Mouse (Mus musculus) limb, embryonic 13.5 days (tissue): Measurements from ENCODE around the gene Kcnq2. TPM values are rescaled to one million over a fixed set of nuclear protein-coding genes. Genes with fewer than 3 reads are reported as not detected.

Experiments
- ATAC-seq: fragments of 200-750 bp; cut with Nextera tagmentation; 2 replicates; pipeline ENCODE4 v1.8.0; 2017; ENCODE audit warnings: low read depth, moderate number of reproducible peaks, moderate TSS enrichment; ENCODE audit not compliant: low FRiP score
- H3K27ac ChIP-seq: fragments of 300-500 bp; sonication (generic); 2 replicates; pipeline ENCODE4 v1.5.1; 2015; ENCODE audit warnings: inconsistent platforms, mild to moderate bottlenecking, moderate library complexity
- H3K27me3 ChIP-seq: fragments of 300-500 bp; sonication (generic); 2 replicates; pipeline ENCODE4 v1.6.1; 2015; ENCODE audit warnings: mild to moderate bottlenecking, inconsistent platforms
- H3K36me3 ChIP-seq: fragments of 300-500 bp; sonication (generic); 2 replicates; pipeline ENCODE4 v1.6.1; 2015; ENCODE audit warnings: inconsistent platforms, mild to moderate bottlenecking, moderate library complexity
- H3K4me1 ChIP-seq: fragments of 300-500 bp; sonication (generic); 2 replicates; pipeline ENCODE4 v1.6.1; 2015; ENCODE audit warnings: inconsistent platforms
- H3K4me2 ChIP-seq: fragments of 300-500 bp; sonication (generic); replicated peaks from 2 replicates; pipeline ENCODE4 v1.6.1; 2015; ENCODE audit warnings: inconsistent platforms, mild to moderate bottlenecking, moderate library complexity
- H3K4me3 ChIP-seq: fragments of 300-500 bp; sonication (generic); 2 replicates; pipeline ENCODE4 v1.5.1; 2015; ENCODE audit warnings: moderate library complexity, mild to moderate bottlenecking, inconsistent platforms
- H3K9ac ChIP-seq: fragments of 300-500 bp; sonication (generic); 2 replicates; pipeline ENCODE4 v1.6.1; 2015; ENCODE audit warnings: mild to moderate bottlenecking, inconsistent platforms
- H3K9me3 ChIP-seq: fragments of 300-500 bp; sonication (generic); 2 replicates; pipeline ENCODE4 v1.6.1; 2016; ENCODE audit warnings: inconsistent platforms
- WGBS: fragments of 180-500 bp; shearing (Covaris S2); methylation state at CpG from one replicate; pipeline ENCODE4 v1.1.7; 2015; 5-methylcytosine and 5-hydroxymethylcytosine counted together
- polyA plus RNA-seq: library from polyadenylated mRNA; unstranded; fragments of >200 nt; fragmentation: Nextera tagmentation; extraction: Ambion mirVana; gene quantifications from 2 replicates; pipeline ENCODE4 v1.2.1, GENCODE M21; 2015

The Kcnq2 gene
- polyA plus RNA-seq, 1 experiment from 2014 or later: 0.34 TPM

DNA sequence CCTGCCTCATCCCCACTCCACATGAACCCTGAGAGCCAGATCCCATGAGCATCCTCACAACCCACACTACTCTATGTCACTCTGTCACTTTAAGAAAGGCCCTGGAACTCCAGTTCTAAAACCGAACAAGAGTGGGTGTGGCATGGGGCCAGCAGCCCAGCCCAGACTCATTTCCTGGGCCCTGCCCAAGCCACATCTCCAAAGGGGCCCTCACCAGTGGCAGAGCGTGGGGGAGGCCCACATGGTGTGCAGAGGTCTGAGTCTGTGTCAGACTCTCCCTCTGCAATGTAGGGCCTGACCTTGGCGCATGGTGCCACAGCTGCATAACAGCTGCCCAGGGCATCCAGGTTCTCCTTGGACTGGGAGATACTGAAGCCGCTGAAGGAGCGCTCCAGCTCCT, 54.2 kb downstream of the Kcnq2 start:
- Histone ChIP-seq H3K9ac (no peak overlapping the region), H3K4me3 (no peak overlapping the region), H3K4me2 (no peak overlapping the region), H3K27ac (no peak overlapping the region), H3K9me3 (no peaks in the 10 kb centered on the region), H3K27me3 (no peaks in the 10 kb centered on the region), H3K36me3 (no peaks in the 10 kb centered on the region), H3K4me1 (no peaks in the 10 kb centered on the region)
- no peak for ATAC-seq
- 58% methylated on average over 5 of the region's 5 CpGs for WGBS

DNA sequence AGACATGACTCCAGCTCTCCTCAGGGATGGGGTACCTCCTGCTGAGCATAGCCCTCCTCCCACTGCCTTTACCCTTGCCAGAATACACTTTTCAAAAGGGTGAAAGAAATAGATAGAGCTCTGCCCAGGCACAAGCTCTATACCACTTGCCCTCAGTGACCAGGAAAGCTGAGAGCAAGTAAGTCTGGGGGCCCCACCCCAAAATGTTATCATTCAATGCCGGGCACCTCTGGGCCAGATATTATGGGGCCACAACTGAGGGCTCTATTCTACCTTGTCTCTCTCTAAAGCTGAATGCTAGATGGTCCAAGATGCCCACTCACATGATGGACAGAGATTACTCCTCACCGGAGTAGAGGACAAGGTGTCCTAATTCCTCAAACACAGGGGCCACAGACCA, 55.6 kb downstream of the Kcnq2 start:
- Histone ChIP-seq H3K4me1 (no peaks in the 10 kb centered on the region), H3K9ac (no peak overlapping the region), H3K9me3 (no peaks in the 10 kb centered on the region), H3K4me2 (no peak overlapping the region), H3K36me3 (no peaks in the 10 kb centered on the region), H3K27me3 (no peaks in the 10 kb centered on the region), H3K27ac (no peak overlapping the region), H3K4me3 (no peak overlapping the region)
- 84% methylated on average over 2 of the region's 2 CpGs for WGBS
- no peak for ATAC-seq

DNA sequence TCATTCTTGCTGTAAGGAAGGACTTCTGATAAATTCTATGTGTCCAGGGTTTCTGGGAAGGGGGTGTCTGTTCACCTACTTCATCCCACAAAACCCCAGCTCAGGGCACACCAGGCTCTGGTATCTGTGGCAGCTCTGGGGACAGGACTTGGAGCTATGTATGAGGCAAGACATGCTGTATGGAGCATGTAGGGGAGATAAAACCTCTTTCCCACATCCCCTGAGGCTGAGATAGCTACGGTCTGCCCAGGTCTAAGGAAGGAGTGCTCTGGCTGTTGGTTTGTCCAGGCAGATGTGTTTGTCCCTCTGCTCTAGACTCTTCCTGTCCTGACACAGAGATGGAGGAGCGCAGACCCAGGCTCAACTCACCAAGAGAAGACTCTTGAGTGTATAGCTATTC, 56.2 kb downstream of the Kcnq2 start:
- no peak overlapping the region for H3K4me2 ChIP-seq
- H3K9me3 ChIP-seq: no peaks in the 10 kb centered on the region
- no peak for ATAC-seq
- H3K36me3 ChIP-seq: no peaks in the 10 kb centered on the region
- no peak overlapping the region for H3K4me3 ChIP-seq
- no peaks in the 10 kb centered on the region for H3K4me1 ChIP-seq
- H3K27ac ChIP-seq: no peak overlapping the region
- whole genome bisulfite sequencing: 81% methylated on average over 2 of the region's 2 CpGs
- no peaks in the 10 kb centered on the region for H3K27me3 ChIP-seq
- H3K9ac ChIP-seq: no peak overlapping the region

DNA sequence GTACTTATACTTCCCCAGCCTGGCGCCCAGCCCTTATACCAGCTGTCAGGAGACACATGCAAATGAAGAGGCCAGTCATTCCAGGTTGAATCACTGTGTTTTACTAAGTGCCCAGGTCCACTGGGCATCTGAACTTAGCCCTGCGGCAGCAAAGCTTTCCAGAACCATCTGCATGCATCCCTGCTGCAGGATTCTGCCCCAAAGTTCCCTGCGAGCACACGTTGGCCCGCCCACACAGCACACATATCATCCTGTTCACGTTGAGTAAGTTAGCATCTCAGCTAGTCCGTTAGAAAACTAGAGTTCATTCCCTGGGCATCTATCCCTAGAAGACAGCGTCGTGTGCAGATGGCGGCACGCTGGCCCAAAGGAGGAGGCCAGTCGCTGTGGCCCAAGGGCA, 59.6 kb downstream of the Kcnq2 start:
- WGBS: 84% methylated on average over 12 of the region's 12 CpGs

DNA sequence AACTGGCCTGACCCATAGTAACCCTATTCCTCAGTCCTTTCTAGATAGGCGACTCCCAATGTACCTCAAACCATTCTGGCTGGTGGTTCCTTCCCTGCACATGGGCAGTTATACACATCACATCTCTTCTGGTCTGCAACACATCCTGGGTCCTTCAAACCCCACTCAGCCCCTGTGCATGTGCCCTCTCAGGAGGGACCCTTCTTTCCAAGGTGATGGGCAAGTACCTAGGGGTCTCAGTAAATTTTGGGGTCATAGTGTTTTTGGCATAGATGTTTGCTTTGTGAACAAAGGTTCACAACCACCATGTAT, 62.7 kb downstream of the Kcnq2 start:
- H3K4me2 ChIP-seq: no peak overlapping the region
- no peak for ATAC-seq
- H3K27me3 ChIP-seq: no peaks in the 10 kb centered on the region
- H3K4me1 ChIP-seq: no peaks in the 10 kb centered on the region
- no peak overlapping the region for H3K27ac ChIP-seq
- H3K4me3 ChIP-seq: no peak overlapping the region
- H3K9ac ChIP-seq: no peak overlapping the region
- no peaks in the 10 kb centered on the region for H3K9me3 ChIP-seq
- 0% methylated on average over 1 of the region's 1 CpGs for WGBS
- H3K36me3 ChIP-seq: no peaks in the 10 kb centered on the region

More for the DNA sequence above, 59.6 kb downstream of the Kcnq2 start:
- H3K4me3 ChIP-seq: no peak overlapping the region
- no peak overlapping the region for H3K27ac ChIP-seq
- no peaks in the 10 kb centered on the region for H3K4me1 ChIP-seq
- H3K9me3 ChIP-seq: no peaks in the 10 kb centered on the region
- no peaks in the 10 kb centered on the region for H3K27me3 ChIP-seq
- no peak overlapping the region for H3K9ac ChIP-seq
- H3K36me3 ChIP-seq: no peaks in the 10 kb centered on the region
- no peak overlapping the region for H3K4me2 ChIP-seq
- no peak for ATAC-seq

DNA sequence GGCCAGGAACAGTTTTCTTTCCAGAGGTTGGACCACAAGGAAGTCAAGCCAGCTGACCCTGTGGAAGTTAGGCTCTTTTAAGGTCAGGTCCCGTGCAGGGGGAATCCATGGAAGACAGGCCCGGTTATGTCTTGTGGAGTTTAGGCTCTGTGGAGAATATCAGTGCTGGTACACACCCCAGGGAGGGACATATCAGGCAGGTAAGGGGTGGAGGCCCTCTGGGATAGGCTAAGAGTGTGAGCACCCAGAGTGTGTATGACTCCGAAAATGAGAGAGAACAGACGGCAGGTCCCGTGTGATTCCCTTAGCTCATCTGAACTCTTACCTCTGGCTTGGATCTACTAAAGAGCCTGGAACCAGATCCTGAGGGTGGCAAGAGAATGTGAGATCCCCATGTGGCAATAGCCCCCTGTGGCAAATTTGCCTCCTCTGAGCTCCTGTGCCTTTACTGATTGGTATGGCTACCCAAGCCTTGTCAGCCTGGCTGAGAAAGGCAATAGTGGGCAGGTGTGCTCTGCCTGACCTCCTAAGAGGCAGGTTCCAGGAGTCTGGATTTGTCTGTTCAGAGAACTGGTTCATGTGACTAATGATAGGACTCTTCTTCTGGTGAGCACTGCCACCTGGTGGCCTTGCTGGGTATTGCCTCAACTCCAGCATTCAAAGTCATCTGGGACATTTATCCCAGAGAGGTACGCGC, 63.2 kb downstream of the Kcnq2 start:
- no peak overlapping the region for H3K9ac ChIP-seq
- no peaks in the 10 kb centered on the region for H3K9me3 ChIP-seq
- 0 out of 2 replicates have a peak, but pooled peaks have one; percentile 32 for ATAC-seq
- H3K27me3 ChIP-seq: no peaks in the 10 kb centered on the region
- no peaks in the 10 kb centered on the region for H3K36me3 ChIP-seq
- H3K4me3 ChIP-seq: no peak overlapping the region
- H3K27ac ChIP-seq: no peak overlapping the region
- 63% methylated on average over 7 of the region's 7 CpGs for WGBS
- no peak overlapping the region for H3K4me2 ChIP-seq
- no peaks in the 10 kb centered on the region for H3K4me1 ChIP-seq

DNA sequence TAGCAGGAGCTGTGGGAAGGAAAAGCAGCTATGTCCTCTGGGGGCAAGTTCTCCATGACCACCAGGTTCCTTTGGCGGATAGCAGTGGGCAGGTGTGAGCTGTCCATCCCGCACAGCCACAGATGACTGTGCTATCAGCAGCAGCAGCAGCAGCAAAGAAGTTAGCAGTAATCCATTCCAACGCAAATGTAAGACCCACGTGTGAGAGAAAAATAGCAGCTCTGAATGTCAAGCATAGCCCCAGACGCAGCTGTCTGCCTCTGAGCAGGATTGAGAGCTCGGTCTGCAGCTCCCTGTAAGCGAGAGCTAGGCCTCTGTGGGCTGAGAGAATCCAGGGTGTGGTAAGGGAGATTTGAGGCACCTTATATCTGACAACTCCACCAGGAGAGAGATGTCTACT, 65.0 kb downstream of the Kcnq2 start:
- Histone ChIP-seq H3K27me3 (no peaks in the 10 kb centered on the region; the same call in 1 of the 2 replicates), H3K4me3 (no peak overlapping the region), H3K9me3 (no peaks in the 10 kb centered on the region), H3K9ac (no peak overlapping the region), H3K4me1 (no peaks in the 10 kb centered on the region), H3K27ac (no peak overlapping the region), H3K36me3 (no peaks in the 10 kb centered on the region), H3K4me2 (no peak overlapping the region)
- ATAC-seq: no peak
- 47% methylated on average over 7 of the region's 7 CpGs for WGBS

DNA sequence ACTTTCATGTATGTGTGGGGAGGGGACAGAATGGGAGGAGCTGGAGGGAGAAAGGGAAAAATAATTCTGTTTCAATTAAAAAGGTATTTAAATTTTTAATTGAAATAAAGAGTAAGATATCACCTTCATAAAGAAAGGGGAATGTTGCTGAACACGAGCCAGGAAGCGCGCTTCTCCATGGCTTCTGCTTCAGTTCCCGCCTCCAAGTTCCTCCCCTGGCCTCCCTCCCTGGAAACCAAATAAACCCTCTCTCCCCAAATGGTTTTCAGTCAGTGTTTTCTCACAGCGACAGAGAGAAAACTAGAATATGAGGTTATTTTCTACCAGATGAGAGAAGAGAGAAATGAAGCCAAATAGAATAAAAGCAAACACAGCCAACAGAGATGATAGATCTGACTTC, 66.6 kb downstream of the Kcnq2 start:
- H3K4me2 ChIP-seq: no peak overlapping the region
- no peaks in the 10 kb centered on the region for H3K4me1 ChIP-seq
- no peak overlapping the region for H3K9ac ChIP-seq
- no peak for ATAC-seq
- no peak overlapping the region for H3K4me3 ChIP-seq
- H3K9me3 ChIP-seq: no peaks in the 10 kb centered on the region
- H3K27me3 ChIP-seq: no peaks in the 10 kb centered on the region; the same call in 1 of the 2 replicates
- H3K36me3 ChIP-seq: no peaks in the 10 kb centered on the region
- H3K27ac ChIP-seq: no peak overlapping the region
- 70% methylated on average over 5 of the region's 5 CpGs for WGBS

DNA sequence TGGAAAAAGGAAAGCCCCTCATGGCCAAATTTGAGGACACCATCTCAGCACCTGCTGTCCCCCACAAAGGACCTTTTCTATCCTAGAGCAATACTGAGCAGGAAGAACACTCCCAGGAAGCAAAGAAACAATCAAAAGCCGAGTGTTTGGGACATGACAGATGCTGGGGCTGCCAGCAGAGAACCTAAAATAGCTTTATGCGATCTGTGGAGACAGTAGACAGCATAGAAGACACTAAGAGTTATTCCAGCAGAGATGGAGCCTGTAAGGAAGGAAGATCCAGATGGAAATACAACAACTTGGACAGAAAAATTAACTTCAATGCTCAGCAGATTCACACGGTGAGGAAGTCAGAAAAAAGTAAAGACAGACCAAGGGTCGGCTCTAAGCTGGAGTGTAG, 69.3 kb downstream of the Kcnq2 start:
- no peak overlapping the region for H3K27ac ChIP-seq
- H3K4me1 ChIP-seq: no peaks in the 10 kb centered on the region
- whole genome bisulfite sequencing: 67% methylated on average over 4 of the region's 4 CpGs
- H3K27me3 ChIP-seq: no peaks in the 10 kb centered on the region; the same call in 1 of the 2 replicates
- H3K4me3 ChIP-seq: no peak overlapping the region
- no peaks in the 10 kb centered on the region for H3K9me3 ChIP-seq
- no peaks in the 10 kb centered on the region for H3K36me3 ChIP-seq
- H3K9ac ChIP-seq: no peak overlapping the region
- no peak for ATAC-seq
- H3K4me2 ChIP-seq: no peak overlapping the region

DNA sequence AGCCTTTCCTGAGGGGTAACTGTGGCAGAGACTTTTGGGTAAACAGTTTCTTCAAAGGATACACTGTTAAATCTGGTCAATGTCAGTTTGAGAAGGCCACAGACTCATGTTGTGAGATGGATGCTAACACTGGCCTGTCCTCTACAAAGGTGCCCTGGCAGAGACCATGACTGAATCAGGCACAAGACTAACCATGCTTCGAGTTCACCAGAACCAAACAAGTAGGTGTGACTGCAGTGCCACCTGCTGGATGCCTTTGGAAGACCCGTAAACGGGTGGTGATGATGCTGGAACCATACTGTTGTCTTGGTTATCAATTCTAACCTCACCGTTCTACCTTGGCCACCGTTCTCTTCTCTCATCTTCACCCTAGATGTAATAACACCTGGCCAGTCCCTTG, 75.0 kb downstream of the Kcnq2 start:
- no peaks in the 10 kb centered on the region for H3K36me3 ChIP-seq
- H3K4me3 ChIP-seq: no peak overlapping the region
- H3K4me2 ChIP-seq: no peak overlapping the region
- ATAC-seq: no peak
- H3K4me1 ChIP-seq: peaks cover 6% of the 10 kb centered on the region; the same call in 1 of the 2 replicates
- no peak overlapping the region for H3K27ac ChIP-seq
- H3K9ac ChIP-seq: no peak overlapping the region
- no peaks in the 10 kb centered on the region for H3K27me3 ChIP-seq
- H3K9me3 ChIP-seq: no peaks in the 10 kb centered on the region
- WGBS: 22% methylated on average over 5 of the region's 5 CpGs

DNA sequence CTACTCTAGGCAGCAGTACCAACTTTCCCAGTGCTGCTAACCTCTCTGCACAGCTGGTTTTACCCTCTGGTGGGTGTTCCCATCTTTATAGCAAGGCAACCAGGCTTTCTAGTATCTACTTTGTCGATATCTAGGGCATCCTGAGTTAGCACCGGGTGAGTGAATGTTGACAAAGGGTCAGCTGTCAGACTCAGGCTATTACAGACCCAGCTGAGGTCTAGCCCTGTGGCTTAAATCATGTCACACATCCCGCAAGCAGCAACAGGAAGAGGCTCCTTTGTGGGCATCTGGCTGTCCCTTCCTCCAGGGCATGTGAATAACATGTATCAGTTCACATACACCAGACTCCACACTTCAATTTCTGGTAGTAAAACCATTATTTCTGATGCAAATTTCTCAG, 76.9 kb downstream of the Kcnq2 start:
- ATAC-seq: no peak
- no peak overlapping the region for H3K27ac ChIP-seq

DNA sequence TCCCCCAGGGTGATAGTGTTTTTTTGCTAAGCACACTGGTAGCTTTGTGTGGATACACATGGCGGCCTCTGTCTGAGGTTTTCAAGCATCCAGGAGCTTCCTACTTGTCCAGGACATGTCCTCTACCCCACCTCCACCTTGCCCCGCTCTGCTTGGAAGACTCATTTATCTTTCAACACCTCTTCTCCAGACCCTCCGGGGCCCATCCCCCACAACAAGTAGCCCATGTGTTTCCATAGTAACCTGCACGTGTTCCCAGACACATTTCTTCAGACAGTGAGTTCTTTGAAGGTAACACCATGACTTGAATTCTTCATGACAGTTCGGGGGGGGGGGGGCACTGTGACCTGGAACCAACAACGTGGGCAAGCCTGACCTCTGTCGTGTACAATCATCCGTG, 77.8 kb downstream of the Kcnq2 start:
- Histone ChIP-seq H3K27me3 (no peaks in the 10 kb centered on the region), H3K4me3 (no peak overlapping the region), H3K4me1 (peaks cover 6% of the 10 kb centered on the region; the same call in 1 of the 2 replicates), H3K9ac (no peak overlapping the region), H3K27ac (no peak overlapping the region), H3K9me3 (no peaks in the 10 kb centered on the region), H3K36me3 (no peaks in the 10 kb centered on the region), H3K4me2 (no peak overlapping the region)
- ATAC-seq: no peak
- whole genome bisulfite sequencing: 37% methylated on average over 8 of the region's 8 CpGs

More for the DNA sequence above, 76.9 kb downstream of the Kcnq2 start:
- H3K9ac ChIP-seq: no peak overlapping the region
- H3K27me3 ChIP-seq: no peaks in the 10 kb centered on the region
- no peaks in the 10 kb centered on the region for H3K36me3 ChIP-seq
- H3K4me2 ChIP-seq: no peak overlapping the region
- H3K4me3 ChIP-seq: no peak overlapping the region
- 36% methylated on average over 3 of the region's 3 CpGs for WGBS
- H3K4me1 ChIP-seq: peaks cover 6% of the 10 kb centered on the region; the same call in 1 of the 2 replicates
- H3K9me3 ChIP-seq: no peaks in the 10 kb centered on the region

DNA sequence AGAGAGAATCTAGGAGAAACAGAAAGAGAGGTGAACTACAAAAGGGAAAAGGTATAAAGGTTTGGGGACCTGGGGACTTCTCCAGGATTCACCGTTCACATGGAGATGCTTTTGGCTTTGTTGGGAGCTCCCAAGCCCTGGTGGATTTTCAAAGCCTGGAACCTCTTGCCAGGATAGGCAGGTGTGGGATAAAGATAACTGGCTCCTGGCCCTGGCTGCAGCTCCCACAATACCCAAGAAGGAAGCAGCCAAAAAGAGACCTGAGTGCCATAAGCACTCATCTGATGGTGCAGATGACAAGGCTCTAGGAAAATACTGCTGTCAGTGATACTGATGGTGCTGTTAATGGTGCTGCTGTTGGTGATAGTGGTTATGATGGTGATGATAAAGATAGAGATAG, 82.9 kb downstream of the Kcnq2 start:
- H3K27me3 ChIP-seq: peaks cover 16% of the 10 kb centered on the region
- no peaks in the 10 kb centered on the region for H3K9me3 ChIP-seq
- ATAC-seq: no peak
- no peak overlapping the region for H3K9ac ChIP-seq
- no peaks in the 10 kb centered on the region for H3K36me3 ChIP-seq
- WGBS: 72% methylated on average over 1 of the region's 1 CpGs
- H3K4me1 ChIP-seq: peaks cover 1% of the 10 kb centered on the region; the same call in 1 of the 2 replicates
- no peak overlapping the region for H3K27ac ChIP-seq
- no peak overlapping the region for H3K4me3 ChIP-seq
- H3K4me2 ChIP-seq: no peak overlapping the region
